Mouse (Mus musculus) G1E (cell line): ENCODE measurements around the gene Ifne.

Source experiments
- CTCF ChIP-seq: IDR thresholded peaks from 2 replicates; pipeline ENCODE4 v1.5.1; 2012; ENCODE audit warnings: low read depth, low read length, inconsistent platforms, mixed read lengths
- GATA1 ChIP-seq: IDR thresholded peaks from 2 replicates; pipeline ENCODE4 v1.6.1; 2012; ENCODE audit warnings: borderline replicate concordance, low read length, inconsistent platforms, mixed read lengths
- GATA2 ChIP-seq: IDR thresholded peaks from 2 replicates; pipeline ENCODE4 v1.6.1; 2012; ENCODE audit warnings: low read depth, low read length, inconsistent platforms, borderline replicate concordance
- POLR2AphosphoS5 ChIP-seq: IDR thresholded peaks from 2 replicates; pipeline ENCODE4 v1.6.1; 2012; ENCODE audit warnings: low read depth, low read length, inconsistent platforms; ENCODE audit not compliant: insufficient replicate concordance
- TAL1 ChIP-seq: conservative IDR thresholded peaks from 2 replicates; pipeline ENCODE4 v1.6.1; 2012; ENCODE audit warnings: low read depth, low read length, inconsistent platforms, mixed read lengths

GRCm38 (mm10) chr4:88927850-88928249 is 47.8 kb upstream of the Ifne start:
- TF ChIP-seq POLR2AphosphoS5 (no peak), CTCF (no peak), TAL1 (no peak), GATA1 (no peak), GATA2 (no peak)
